Mouse (Mus musculus): ENCODE results near the gene Lhx4. TPM values are rescaled to one million over a fixed set of nuclear protein-coding genes. Genes with fewer than 3 reads are reported as not detected.
A peak's percentile ranks its signal among the peaks of the same experiment; 100 is the strongest.

The Lhx4 gene
- total RNA-seq (2021), result not detected
- long read RNA-seq, result 0 reads

DNA sequence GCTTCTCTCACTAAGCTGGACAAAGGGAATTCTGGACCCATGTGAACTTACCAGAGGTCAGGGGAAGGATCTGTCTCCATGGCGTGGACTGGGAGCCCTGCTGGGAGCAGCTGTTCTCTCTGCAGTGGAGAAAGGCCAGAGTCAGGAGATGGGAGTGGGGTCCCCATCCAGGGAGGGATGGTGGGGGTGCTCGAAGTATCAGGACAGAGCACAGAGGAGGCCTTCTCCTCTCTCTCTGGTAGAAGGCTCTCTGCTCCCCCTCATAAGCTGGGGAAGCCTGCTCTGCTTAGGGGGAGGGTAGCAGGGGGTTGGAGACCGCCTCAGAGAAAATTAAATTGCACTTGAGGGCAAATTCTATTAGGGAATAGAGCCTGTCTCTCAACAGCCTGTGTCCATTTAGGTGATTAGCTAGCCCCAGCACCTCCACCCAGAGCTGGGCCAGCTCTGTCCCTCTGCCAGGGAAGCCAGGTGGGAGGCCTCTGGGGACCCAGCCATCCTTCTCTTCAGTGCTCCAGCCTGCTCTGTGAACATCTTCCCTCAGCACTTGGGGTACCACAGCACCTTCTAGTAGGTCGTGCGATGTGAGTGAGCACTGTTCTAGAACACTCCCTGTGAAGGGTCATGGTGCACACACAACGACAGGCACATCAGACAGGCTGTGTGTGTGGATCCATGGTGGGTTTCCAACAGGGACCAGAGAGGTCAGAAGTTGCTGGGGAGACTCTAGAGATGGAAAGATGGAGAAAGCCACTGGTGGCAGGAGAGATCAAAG lies at the start of gene Lhx4:
Lhx4 (minus strand) TSS at position 201 of the 772 bp plus-strand sequence.
- no peak for DNase-seq (ENCODE audit: low spot score in 2 of 2)

- DNase-seq (ENCODE audit: low spot score in 2 of 2), result no peak
These were observed 46.5 kb upstream of the Lhx4 start for GRCm38 (mm10) chr1:155798000-155798399.

- no peak for DNase-seq (ENCODE audit: low spot score in 2 of 2)
These were observed 45.9 kb upstream of the Lhx4 start for GRCm38 (mm10) chr1:155797425-155797824.

DNA sequence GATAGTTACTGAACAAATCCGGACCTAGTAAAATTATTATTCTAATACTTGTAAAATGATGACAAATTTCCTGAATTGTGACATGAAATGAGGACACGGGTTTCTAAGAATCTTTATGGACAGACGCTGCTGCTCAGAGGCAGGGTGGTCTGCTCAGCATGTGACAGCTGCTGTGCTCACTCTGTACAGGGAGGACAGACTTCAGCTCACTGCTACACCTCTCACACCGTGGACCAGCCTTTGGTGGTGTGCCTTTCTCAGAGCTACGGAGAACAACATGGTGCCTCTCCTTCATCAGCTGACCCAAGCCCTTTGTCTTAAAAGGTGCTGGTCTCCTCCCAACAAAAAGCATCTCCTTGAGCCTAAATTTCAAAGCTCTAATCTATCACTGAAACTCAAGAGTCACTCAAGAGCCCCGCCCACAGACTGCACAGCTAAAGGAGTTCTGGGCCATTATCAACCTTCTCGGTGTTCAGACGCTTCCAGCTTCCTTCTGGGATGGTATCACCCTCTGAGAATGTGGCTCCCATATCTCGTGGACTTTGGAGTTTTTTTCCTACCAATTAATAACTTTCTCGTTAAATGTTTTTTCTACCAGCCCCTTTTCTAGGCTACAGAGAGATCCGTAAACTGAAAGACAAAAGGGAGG lies 45.4 kb upstream of the Lhx4 start:
- DNase-seq (ENCODE audit: low spot score in 2 of 2), result no peak

DNA sequence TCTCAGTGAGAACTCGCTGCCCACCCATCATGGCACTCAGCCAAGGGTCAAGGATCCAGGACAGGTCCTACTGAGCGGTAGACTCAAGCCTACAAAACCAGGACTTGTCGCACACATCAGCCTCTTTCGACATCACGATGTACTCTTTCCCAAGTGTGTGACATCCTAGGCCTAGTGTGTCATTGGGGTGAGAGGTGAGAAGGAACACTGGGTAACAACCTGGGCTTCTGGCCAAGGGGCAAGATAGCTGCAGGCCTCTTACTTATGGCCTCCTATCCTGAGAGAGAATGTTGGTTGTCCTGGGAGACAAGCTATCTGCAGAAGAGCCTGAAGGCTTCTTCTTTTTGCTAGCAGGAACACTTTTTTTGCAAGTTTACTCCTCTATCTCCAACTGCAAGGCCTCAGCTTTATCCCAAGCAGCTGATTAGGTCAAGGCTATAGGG lies 44.3 kb upstream of the Lhx4 start:
- DNase-seq (ENCODE audit: low spot score in 2 of 2), result no peak

DNA sequence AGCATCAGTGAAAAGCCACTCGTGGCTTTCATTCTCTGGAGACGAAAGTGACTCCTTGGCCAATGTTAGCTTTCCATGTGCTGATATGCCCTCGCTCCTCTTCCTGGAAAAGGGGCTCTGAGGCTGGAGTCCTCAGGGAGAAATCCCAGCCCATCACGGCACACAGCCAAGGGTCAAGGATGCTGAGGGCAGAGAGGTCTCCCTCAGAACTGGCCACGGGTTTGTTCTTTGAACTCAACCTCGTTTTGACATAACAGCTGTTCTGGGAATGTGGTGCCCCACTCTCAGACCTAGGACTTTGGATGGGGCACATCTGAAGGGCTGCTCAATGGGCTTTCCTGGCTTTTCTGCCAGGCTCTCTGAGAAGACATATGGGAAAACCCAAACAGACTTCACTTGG lies 43.4 kb upstream of the Lhx4 start:
- no peak for DNase-seq (ENCODE audit: low spot score in 2 of 2)

GRCm38 (mm10) chr1:155791919-155792318 lies 40.4 kb upstream of the Lhx4 start:
- DNase-seq (ENCODE audit: low spot score in 2 of 2), result no peak

DNA sequence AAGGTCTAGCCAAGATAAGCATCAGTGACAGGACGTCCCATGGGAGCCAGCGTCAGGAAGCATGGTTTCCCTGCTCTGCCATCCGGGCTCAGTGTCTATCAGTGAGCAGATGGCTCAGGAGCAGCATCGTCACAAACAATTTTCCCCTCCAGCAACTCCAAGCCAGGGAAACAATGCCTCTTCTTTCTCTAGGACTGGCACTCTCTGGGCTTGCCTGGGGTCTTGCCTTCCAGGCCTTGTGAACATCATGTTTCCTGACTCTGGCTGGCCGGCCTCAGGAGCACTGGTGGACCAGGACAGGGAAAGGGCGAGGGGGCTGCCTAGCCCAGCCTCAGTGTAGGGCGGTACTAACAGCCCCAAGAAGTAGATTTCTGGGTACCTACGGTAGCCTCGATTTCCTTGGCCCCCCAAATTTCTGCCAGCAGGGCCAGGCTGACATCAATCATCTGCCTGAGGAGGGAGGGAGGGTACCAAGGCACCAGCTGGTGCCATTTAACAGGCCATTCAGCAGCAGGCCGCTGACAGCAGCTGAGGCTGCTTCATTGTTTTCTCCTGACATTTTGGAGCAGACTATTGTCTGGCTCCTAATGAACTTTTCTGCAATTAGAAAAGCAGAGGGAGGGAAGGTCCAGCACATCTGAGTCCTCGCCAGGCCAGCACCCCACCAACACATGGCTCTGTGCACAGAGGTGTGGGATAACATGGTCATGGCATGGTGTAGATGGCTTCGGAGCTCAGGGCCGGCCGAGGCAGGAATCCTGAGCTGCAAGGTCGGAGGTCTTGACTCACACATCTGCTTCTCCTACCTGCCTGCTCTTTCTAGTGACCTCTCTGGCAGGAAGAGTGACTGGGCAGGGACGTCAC lies 38.9 kb upstream of the Lhx4 start:
- peak in 1 of 2 experiments; percentile 33 for DNase-seq (ENCODE audit: low spot score in 2 of 2)

GRCm38 (mm10) chr1:155785886-155786285 lies 34.4 kb upstream of the Lhx4 start:
- no peak for DNase-seq (ENCODE audit: low spot score in 2 of 2)

DNA sequence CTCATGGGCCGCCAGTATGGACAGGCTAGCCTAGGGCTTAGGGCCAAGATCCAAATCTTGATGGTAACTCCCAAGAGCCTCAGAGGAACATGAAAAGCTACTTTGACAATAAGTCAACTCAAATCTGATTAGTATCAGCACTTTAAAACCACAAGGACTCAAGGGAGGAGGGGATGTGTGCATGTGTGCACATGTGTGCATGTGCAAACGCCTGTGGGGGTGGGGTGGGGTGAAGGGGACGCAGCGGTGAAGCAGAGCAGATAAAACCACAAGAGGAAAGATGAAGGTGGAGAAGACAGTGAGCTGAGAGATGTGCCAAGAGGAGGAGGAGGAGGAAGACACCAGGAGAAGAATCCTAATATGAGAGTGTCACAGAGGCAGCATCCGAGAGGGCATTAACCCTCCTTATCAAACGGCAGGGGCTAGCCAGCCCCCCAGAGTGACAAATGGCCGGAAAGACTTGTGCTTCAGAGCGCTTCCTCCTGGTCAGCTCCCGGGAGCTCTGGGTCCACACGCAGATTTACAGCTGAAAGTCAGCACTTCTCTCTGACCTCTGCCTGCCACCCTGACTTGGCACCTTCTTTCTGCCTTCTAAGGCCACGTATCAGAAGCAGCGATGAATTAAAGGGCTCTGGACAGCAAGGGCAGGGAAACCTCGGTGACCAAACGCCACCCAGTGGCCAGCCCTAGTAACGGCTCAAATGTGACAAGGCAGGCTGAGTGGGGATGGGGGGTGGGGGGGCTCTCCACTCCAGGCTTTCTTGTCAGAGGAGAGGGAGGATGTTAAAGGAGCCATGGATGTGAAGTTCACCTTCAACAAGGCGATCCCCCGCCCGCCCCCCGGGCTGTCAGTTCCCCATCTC lies 33.1 kb upstream of the Lhx4 start:
- peak; percentile 12 to 62 for DNase-seq (ENCODE audit: low spot score in 2 of 2)

DNA sequence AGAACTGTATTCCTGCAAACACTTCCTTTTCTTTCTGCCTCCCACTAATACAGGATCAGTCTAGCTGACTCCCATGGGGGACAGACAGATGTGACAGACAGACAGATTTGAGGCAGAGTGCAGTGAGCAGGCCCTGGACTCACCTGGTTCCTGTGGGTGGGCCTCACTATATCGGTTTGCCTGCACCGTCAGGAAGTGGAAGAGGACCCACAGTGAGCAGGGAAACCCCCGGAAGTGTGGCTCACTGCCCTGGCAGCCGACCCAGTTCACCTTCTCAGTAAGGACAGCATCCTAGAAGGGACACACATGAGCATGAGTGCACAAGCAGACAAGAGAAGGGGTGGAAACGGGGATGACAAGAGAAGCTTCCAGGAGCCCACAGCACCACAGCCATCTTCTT lies 30.9 kb upstream of the Lhx4 start:
- no peak for DNase-seq (ENCODE audit: low spot score in 2 of 2)

DNA sequence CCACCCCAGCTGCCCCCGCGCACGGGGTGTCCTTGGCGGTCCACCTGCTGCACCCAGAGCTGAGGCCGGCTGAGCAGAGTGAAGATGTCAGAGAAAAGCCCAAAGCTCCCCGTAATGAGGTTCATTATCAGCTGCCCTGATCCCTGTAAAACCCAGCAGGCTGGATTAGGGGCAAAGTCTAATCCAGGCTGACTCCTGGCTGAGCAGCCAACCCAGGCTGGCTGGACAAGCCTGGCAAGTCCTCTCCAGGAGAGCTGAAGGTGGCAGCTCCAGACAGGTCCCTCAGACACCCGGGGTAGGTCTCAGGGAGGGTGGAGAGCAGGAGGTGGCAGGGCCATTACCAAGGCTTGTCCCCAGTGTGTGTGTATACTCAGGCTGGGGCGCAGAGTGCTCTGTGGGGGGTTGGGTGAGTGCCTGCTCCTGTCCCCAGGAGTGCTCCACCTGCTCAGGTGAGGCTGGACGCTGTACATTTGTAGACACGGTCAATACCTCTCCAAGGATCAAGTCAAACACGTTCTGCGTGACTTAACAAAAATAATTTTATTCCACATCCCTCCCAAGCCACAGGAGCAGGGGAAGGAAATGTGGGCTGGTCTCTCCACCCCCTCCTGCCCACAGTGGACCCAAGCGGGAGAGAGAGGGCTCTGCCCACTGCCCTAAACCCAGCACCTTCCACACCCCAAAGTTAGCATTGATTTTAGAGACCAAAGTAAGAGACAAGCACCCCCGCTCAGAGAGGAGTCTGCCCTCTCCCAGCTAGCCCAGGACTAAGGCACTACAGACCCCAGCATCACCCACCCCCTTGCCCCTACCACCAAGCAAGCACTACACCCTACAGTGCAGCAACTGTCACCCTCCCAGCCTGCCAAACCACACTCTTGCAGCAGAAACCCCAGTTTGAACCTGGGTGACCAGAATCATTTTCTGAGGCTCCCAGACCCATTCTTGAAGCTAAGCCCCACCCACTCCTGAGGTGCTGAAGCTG lies 26.4 kb upstream of the Lhx4 start:
- no peak for DNase-seq (ENCODE audit: low spot score in 2 of 2)

- no peak for DNase-seq (ENCODE audit: low spot score in 2 of 2)
These were observed 7.7 kb upstream of the Lhx4 start for GRCm38 (mm10) chr1:155759167-155759566.

DNA sequence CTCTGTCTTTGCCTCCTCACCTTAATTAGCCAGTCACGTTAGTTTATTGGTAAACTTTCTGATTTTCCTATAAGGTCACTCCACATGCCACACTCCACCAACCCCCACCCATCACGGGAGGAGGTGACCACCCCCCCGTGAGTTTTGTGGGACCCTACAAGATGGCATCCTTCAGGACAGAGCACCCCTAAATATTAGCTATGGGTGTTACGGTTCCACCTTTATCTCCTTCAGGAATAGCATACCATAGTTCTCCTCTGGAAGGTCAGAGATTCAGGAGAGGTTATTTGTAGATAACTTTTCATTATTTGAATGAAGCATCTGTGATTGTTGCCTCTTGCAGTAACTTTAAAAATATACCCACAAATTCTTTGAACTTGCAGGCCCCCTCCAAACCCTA lies 7.2 kb upstream of the Lhx4 start:
- no peak for DNase-seq (ENCODE audit: low spot score in 2 of 2)

DNA sequence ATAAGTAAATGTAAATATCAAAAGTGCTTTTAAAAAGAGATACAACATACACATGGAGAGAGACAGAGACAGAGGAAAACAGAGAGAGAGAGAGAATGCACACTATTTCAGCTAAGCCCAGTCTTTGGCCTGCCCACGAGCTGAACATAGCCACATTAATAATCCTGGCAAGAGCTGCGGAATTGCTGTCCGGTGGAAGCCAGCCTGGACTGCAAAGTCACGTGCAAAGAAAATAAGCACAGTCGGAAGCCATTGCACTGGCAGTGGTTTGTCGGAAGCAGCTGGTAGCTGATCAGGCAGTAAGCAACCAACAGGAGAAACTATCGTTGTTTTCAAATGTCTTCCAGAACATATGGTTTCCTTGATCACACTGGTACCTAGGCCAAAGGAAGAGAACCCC lies 6.1 kb upstream of the Lhx4 start:
- no peak for DNase-seq (ENCODE audit: low spot score in 2 of 2)

GRCm38 (mm10) chr1:155753411-155753810 lies 1.9 kb upstream of the Lhx4 start:
- DNase-seq (ENCODE audit: low spot score in 2 of 2), result no peak

- no peak for DNase-seq (ENCODE audit: low spot score in 2 of 2)
These were observed 836 bp downstream of the Lhx4 start for GRCm38 (mm10) chr1:155750517-155751178.

GRCm38 (mm10) chr1:155747911-155748310 lies 3.6 kb downstream of the Lhx4 start:
- no peak for DNase-seq (ENCODE audit: low spot score in 2 of 2)

- no peak for DNase-seq (ENCODE audit: low spot score in 2 of 2)
These were observed 4.5 kb downstream of the Lhx4 start for GRCm38 (mm10) chr1:155747011-155747410.

Measured in layer of hippocampus, adult 18-20 months (tissue).